Mouse (Mus musculus) small intestine, adult 10 weeks (tissue): ENCODE results near the gene Olfr944. TPM values are rescaled to one million over a fixed set of nuclear protein-coding genes. Genes with fewer than 3 reads are reported as not detected.

Experiments used
- polyA plus RNA-seq: library from polyadenylated mRNA; stranded (reverse); fragments of 350-450 nt; fragmentation: Illumina TruSeq; extraction: RNeasy Lipid Tissue Mini Kit (QIAGEN cat#74804); gene quantifications from one replicate; pipeline ENCODE4 v1.2.3, GENCODE M21; 2014; ENCODE audit warnings: low replicate concordance

The Olfr944 gene
- not detected for polyA plus RNA-seq

DNA sequence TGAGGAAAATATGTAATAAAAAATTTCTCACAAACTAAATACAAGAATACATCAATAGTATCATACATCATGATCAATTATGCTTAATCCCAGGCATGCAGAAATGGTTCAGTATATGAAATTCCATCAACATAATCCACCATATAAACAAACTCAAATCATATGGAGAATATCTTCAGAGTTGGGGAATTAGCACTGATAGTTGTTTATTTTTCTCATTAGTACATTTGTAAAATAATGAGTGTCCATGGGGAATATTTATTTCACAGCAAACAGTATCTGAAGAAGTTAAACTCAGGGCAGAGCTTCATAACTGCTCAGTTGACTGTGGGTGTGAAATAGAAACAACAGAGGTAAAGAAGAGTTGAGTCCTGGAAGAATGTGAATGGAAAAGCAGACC lies at the start of gene Olfr944:
TSS of gene Olfr944 (plus strand) at position 301 of the 400 bp plus-strand sequence.

GRCm38 (mm10) chr9:39166004-39166403 lies 35.7 kb upstream of the Olfr944 start, which contains the start of gene Olfr943:
Gene Olfr943, plus strand, starts transcription at chr9:39166304.

GRCm38 (mm10) chr9:39249894-39250293 lies 48.2 kb downstream of the Olfr944 start, which contains the start of gene Olfr1537:
Gene Olfr1537, minus strand, starts transcription at chr9:39249994.

Other genes starting within 250 kb of the Olfr944 start
- gene Olfr933, start 229.6 kb upstream of the Olfr944 start, polyA plus RNA-seq, result not detected
- not detected for gene Olfr934, start 213.6 kb upstream of the Olfr944 start, polyA plus RNA-seq
- gene Olfr935, start 202.2 kb upstream of the Olfr944 start, polyA plus RNA-seq, result not detected
- not detected for gene Olfr146, start 178.5 kb upstream of the Olfr944 start, polyA plus RNA-seq
- not detected for gene Olfr937, start 137.0 kb upstream of the Olfr944 start, polyA plus RNA-seq
- gene Olfr938, start 123.0 kb upstream of the Olfr944 start, polyA plus RNA-seq, result not detected
- gene Olfr27, start 73.8 kb upstream of the Olfr944 start, polyA plus RNA-seq, result not detected
- gene Olfr943, start 35.6 kb upstream of the Olfr944 start, polyA plus RNA-seq, result not detected
- not detected for gene Olfr1537, start 48.1 kb downstream of the Olfr944 start, polyA plus RNA-seq
- not detected for gene Olfr945, start 74.9 kb downstream of the Olfr944 start, polyA plus RNA-seq
- gene Olfr948, start 124.1 kb downstream of the Olfr944 start, polyA plus RNA-seq, result not detected
- gene Olfr951, start 185.5 kb downstream of the Olfr944 start, polyA plus RNA-seq, result not detected
- gene Olfr952, start 225.2 kb downstream of the Olfr944 start, polyA plus RNA-seq, result not detected